Mouse (Mus musculus) cerebral cortex, adult 2 months (tissue): ENCODE data around the gene Gm10073.

Experiments used
- WGBS: fragments of 180-500 bp; shearing (Covaris S2); methylation state at CpG from one replicate; pipeline ENCODE4 v1.1.7; 2018; 5-methylcytosine and 5-hydroxymethylcytosine counted together

Gm10073 gene

GRCm38 (mm10) chr8:106550906-106551305, 22.4 kb downstream of the Gm10073 start:
- 100% methylated on average over 1 of the region's 1 CpGs for WGBS

GRCm38 (mm10) chr8:106548366-106548936, 24.8 kb downstream of the Gm10073 start:
- 87% methylated on average over 10 of the region's 10 CpGs for WGBS

GRCm38 (mm10) chr8:106546746-106547145, 26.5 kb downstream of the Gm10073 start:
- 90% methylated on average over 7 of the region's 7 CpGs for WGBS

GRCm38 (mm10) chr8:106545149-106545548, 28.1 kb downstream of the Gm10073 start:
- WGBS: 88% methylated on average over 2 of the region's 2 CpGs

- 88% methylated on average over 8 of the region's 8 CpGs for WGBS
Observed at GRCm38 (mm10) chr8:106543043-106543442, 30.2 kb downstream of the Gm10073 start.

- WGBS: 89% methylated on average over 11 of the region's 11 CpGs
Observed at GRCm38 (mm10) chr8:106541002-106541401, 32.3 kb downstream of the Gm10073 start.

GRCm38 (mm10) chr8:106539193-106539592, 34.1 kb downstream of the Gm10073 start:
- WGBS: 78% methylated on average over 5 of the region's 5 CpGs

- WGBS: 73% methylated on average over 4 of the region's 4 CpGs
Observed at GRCm38 (mm10) chr8:106535448-106535847, 37.8 kb downstream of the Gm10073 start.

GRCm38 (mm10) chr8:106534449-106534848, 38.8 kb downstream of the Gm10073 start:
- 35% methylated on average over 6 of the region's 6 CpGs for WGBS

GRCm38 (mm10) chr8:106533709-106534108, 39.6 kb downstream of the Gm10073 start:
- 80% methylated on average over 7 of the region's 7 CpGs for WGBS

- 78% methylated on average over 4 of the region's 4 CpGs for WGBS
Observed at GRCm38 (mm10) chr8:106530566-106530965, 42.7 kb downstream of the Gm10073 start.

GRCm38 (mm10) chr8:106529885-106530482, 43.3 kb downstream of the Gm10073 start:
- 92% methylated on average over 10 of the region's 10 CpGs for WGBS

GRCm38 (mm10) chr8:106528596-106529249, 44.5 kb downstream of the Gm10073 start:
- 78% methylated on average over 9 of the region's 9 CpGs for WGBS

GRCm38 (mm10) chr8:106527241-106528036, 45.8 kb downstream of the Gm10073 start:
- 86% methylated on average over 9 of the region's 9 CpGs for WGBS

GRCm38 (mm10) chr8:106526725-106527124, 46.5 kb downstream of the Gm10073 start:
- WGBS: 74% methylated on average over 6 of the region's 6 CpGs
